Mouse (Mus musculus) CD8-positive naive resting alpha-beta T cell, adult 2 months (primary cell): ENCODE measurements around the gene Fam24b.

ENCODE experiments used
- DNase-seq, 2 experiments: peaks; one replicate each; pipeline ENCODE4 v3.0.0; 2022; ENCODE audit warnings: low read depth in 2 of 2, low spot score in 2 of 2

The Fam24b gene

GRCm38 (mm10) chr7:131329416-131329815 lies at the start of gene Fam24b:
Gene Fam24b (minus strand): TSS chr7:131329516.
- DNase-seq: no peak

GRCm38 (mm10) chr7:131371880-131372651 lies 42.8 kb upstream of the Fam24b start:
- DNase-seq: peak in 1 of 2 experiments; percentile 17

- no peak for DNase-seq
Measured at GRCm38 (mm10) chr7:131371470-131371860, 42.1 kb upstream of the Fam24b start.

- peak; percentile 80 to 81 for DNase-seq
Measured at GRCm38 (mm10) chr7:131370648-131371469, 41.5 kb upstream of the Fam24b start, which contains the start of gene Pstk. Gene Pstk (plus strand): TSS chr7:131371141.

GRCm38 (mm10) chr7:131364131-131364530 lies 34.8 kb upstream of the Fam24b start:
- DNase-seq: no peak

GRCm38 (mm10) chr7:131362615-131363300 lies 33.4 kb upstream of the Fam24b start, which contains the start of gene 2310057M21Rik:
Gene 2310057M21Rik (minus strand): TSS chr7:131362759.
- DNase-seq: peak; percentile 79 to 83

GRCm38 (mm10) chr7:131362269-131362614 lies 32.9 kb upstream of the Fam24b start:
- no peak for DNase-seq

GRCm38 (mm10) chr7:131356105-131356504 lies 26.8 kb upstream of the Fam24b start:
- no peak for DNase-seq

GRCm38 (mm10) chr7:131345856-131346541 lies 16.7 kb upstream of the Fam24b start:
- DNase-seq: no peak

- no peak for DNase-seq
Measured at GRCm38 (mm10) chr7:131337502-131338068, 8.3 kb upstream of the Fam24b start.

GRCm38 (mm10) chr7:131333564-131333963 lies 4.2 kb upstream of the Fam24b start, which contains the start of gene Fam24a:
Gene Fam24a (plus strand): TSS chr7:131333864.
- DNase-seq: no peak

GRCm38 (mm10) chr7:131331688-131332087 lies 2.4 kb upstream of the Fam24b start:
- no peak for DNase-seq

- no peak for DNase-seq
Measured at GRCm38 (mm10) chr7:131327054-131327453, 2.3 kb downstream of the Fam24b start.

GRCm38 (mm10) chr7:131322192-131322591 lies 7.1 kb downstream of the Fam24b start, which contains the start of gene Cuzd1:
Gene Cuzd1 (minus strand): TSS chr7:131322292.
- no peak for DNase-seq

GRCm38 (mm10) chr7:131318340-131318739 lies 11.0 kb downstream of the Fam24b start:
- DNase-seq: no peak

GRCm38 (mm10) chr7:131317587-131317986 lies 11.7 kb downstream of the Fam24b start:
- DNase-seq: no peak

- no peak for DNase-seq
Measured at GRCm38 (mm10) chr7:131314493-131314892, 14.8 kb downstream of the Fam24b start.

GRCm38 (mm10) chr7:131306733-131307132 lies 22.6 kb downstream of the Fam24b start:
- no peak for DNase-seq

GRCm38 (mm10) chr7:131303340-131303739 lies 26.0 kb downstream of the Fam24b start:
- no peak for DNase-seq

- DNase-seq: no peak
Measured at GRCm38 (mm10) chr7:131297151-131297550, 32.2 kb downstream of the Fam24b start.
